Mouse (Mus musculus): ENCODE measurements at regions not wholly inside any gene's neighbourhood (a gene's known extent, or its start where the extent isn't known, plus 50 kb on each side); places are given as distances from the start of the nearest gene placed in this dataset.

DNA sequence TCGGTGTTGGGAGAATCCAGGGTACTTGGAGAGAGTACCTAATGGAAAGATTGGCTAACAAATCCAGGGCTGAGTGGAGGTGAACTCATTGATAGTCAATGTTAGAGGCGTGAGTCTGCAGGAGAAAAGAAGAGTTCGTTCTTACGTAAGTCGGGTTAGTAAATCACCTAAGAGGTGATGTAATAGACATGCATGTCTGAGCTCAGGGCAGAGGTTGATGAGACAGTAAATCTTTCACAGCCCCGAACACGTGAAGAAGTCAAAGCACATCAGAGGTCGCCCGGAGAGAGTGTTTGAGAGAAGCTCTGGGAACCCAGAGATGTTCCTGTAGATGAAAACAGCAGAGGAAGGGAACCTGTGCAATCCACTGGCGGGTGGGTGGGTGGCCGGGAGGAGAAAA lies 76.2 kb upstream of the Prdm1 start:
- ATAC-seq (replicated peaks; ENCODE audit: low FRiP score, poor library complexity, severe bottlenecking): no peak

DNA sequence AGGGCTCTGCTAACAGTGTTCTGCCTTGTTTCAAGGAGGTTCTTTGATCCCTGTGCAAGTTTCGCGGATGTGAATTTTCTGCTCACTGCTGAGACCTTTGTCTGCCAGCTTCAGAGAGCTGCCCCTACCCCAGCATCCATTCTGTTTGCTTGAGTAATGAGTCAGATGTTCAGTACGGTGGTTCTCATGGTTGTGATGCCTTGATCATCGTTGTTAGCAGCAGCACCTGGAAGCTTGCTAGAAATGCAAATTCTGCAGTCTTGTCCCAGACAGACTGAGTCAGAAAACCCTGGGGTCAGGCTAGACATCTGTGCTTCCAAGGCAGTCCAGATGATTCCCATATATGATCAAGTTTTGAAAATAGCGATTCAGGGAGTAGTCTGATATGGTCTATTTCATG lies 75.2 kb upstream of the Prdm1 start:
- ATAC-seq (replicated peaks; ENCODE audit: low FRiP score, poor library complexity, severe bottlenecking): no peak

- ATAC-seq (replicated peaks; ENCODE audit: low FRiP score, poor library complexity, severe bottlenecking): no peak
Measured at GRCm38 (mm10) chr10:44601550-44601949, 73.2 kb upstream of the Prdm1 start.

GRCm38 (mm10) chr10:44599964-44600334 lies 71.6 kb upstream of the Prdm1 start:
- ATAC-seq (replicated peaks; ENCODE audit: low FRiP score, poor library complexity, severe bottlenecking): no peak

DNA sequence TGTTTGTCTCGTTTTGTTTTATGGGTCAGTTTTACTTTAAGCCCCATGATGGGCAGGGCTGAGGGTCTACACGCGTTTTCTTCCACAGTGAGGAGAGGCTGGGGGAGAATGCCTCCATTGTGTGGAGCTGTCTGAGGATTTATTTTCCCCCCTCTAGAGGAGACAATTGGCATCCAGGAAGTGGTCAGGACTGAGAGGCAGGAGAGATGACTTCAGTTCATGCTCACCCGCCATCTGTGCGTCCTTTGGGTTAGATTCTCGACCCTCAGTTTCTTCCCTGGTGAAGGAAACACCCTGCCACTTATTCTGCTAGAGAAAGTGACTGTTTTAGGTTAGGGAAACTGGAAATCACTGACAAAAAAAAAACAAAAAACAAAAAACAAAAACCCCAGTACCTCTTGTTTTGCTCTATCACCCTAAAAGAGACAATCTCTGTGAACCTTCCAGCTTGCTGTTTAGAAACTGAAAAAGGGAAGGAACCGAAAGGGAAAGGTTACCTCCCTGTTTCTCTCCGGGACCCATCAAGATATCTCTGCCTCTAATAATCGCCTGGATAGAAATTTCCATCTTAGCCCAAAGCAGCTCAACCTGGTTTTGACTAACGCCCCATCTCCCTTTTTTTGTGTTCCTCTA lies 71.1 kb upstream of the Prdm1 start:
- ATAC-seq (replicated peaks; ENCODE audit: low FRiP score, poor library complexity, severe bottlenecking): no peak

GRCm38 (mm10) chr10:44598615-44599014 lies 70.3 kb upstream of the Prdm1 start:
- ATAC-seq (replicated peaks; ENCODE audit: low FRiP score, poor library complexity, severe bottlenecking): no peak

- ATAC-seq (replicated peaks; ENCODE audit: low FRiP score, poor library complexity, severe bottlenecking): no peak
Measured at GRCm38 (mm10) chr10:44595932-44596331, 67.6 kb upstream of the Prdm1 start.

- ATAC-seq (replicated peaks; ENCODE audit: low FRiP score, poor library complexity, severe bottlenecking): no peak
Measured at GRCm38 (mm10) chr10:44589842-44590241, 61.5 kb upstream of the Prdm1 start.

- no peak for ATAC-seq (replicated peaks; ENCODE audit: low FRiP score, poor library complexity, severe bottlenecking)
Measured at GRCm38 (mm10) chr10:44589352-44589751, 61.1 kb upstream of the Prdm1 start.

GRCm38 (mm10) chr10:44582736-44583135 lies 54.4 kb upstream of the Prdm1 start:
- no peak for ATAC-seq (replicated peaks; ENCODE audit: low FRiP score, poor library complexity, severe bottlenecking)
